ENCODE assay signal across 9 mouse cellular contexts in genomic region chr7:142506501-142506900, GRCm38 (mm10). TPM values are rescaled to one million over a fixed set of nuclear protein-coding genes. Genes with fewer than 3 reads are reported as not detected.
DNase-seq lines count a peak whose midpoint lies in the region; ATAC-seq and TF ChIP-seq lines count a peak whose summit lies in the region.
"Had no signal": no experiment of that assay in that cellular context is flagged by ENCODE, and none has a peak within 500 bp of the region (broad histone marks: within the 10 kb centered on the region; RNA-seq: fewer than 3 reads in every experiment).

No protein-coding gene starts in this region.

- H3K4me2 ChIP-seq in CH12.LX (ENCODE audit: insufficient read depth, low read depth, poor library complexity, severe bottlenecking): no peak overlapping the region
- H3K4me2 ChIP-seq in hindbrain, embryonic 12.5 days (replicated peaks): no peak overlapping the region
- no peak overlapping the region for H3K4me2 ChIP-seq in midbrain, embryonic 11.5 days

- DNase-seq in cerebellum, postnatal 10 days: peak; percentile 46 to 51
- no peak for DNase-seq in cerebellum, postnatal 25 days
- peak; percentile 40 for DNase-seq in CH12.LX (ENCODE audit: extremely low read depth)
- no peak for DNase-seq in midbrain, embryonic 11.5 days (ENCODE audit: low spot score, missing footprints)
- no peak for DNase-seq in ovary, postnatal 10 days (ENCODE audit: low spot score)
- no peak for DNase-seq in Muller cell, postnatal 12 days (ENCODE audit: inconsistent ontology term)
- DNase-seq: layer of hippocampus, postnatal 36 days had no signal

- peak; percentile 56 for ATAC-seq in hindbrain, embryonic 12.5 days (ENCODE audit: low FRiP score)
- peak; percentile 60 for ATAC-seq in midbrain, embryonic 11.5 days (ENCODE audit: low FRiP score)
- ATAC-seq in granulocyte monocyte progenitor cell, adult 5-6 weeks (replicated peaks; ENCODE audit: poor library complexity, severe bottlenecking): no peak

- H3K9ac ChIP-seq in CH12.LX (ENCODE audit: insufficient read depth, low read depth): no peak overlapping the region
- no peak overlapping the region for H3K9ac ChIP-seq in hindbrain, embryonic 12.5 days
- H3K9ac ChIP-seq in midbrain, embryonic 11.5 days (ENCODE audit: low read length): no peak overlapping the region

- no peaks in the 10 kb centered on the region for H3K9me3 ChIP-seq in CH12.LX (replicated peaks; ENCODE audit: low read length)
- H3K9me3 ChIP-seq in hindbrain, embryonic 12.5 days (replicated peaks): no peaks in the 10 kb centered on the region
- H3K9me3 ChIP-seq in midbrain, embryonic 11.5 days (ENCODE audit: control insufficient read depth, low read length): no peaks in the 10 kb centered on the region

- 26% methylated on average over 4 of the region's 4 CpGs for WGBS in hindbrain, embryonic 12.5 days
- 21% methylated on average over 4 of the region's 4 CpGs for WGBS in midbrain, embryonic 11.5 days

- dilution Hi-C loops in CH12.LX (cut with MboI; ENCODE audit: extremely low pct_ligation_motif_present, extremely low pct_unique_long_range_greater_than_20kb, low sequenced_read_pairs): no loop called here

- no peaks in the 10 kb centered on the region for H3K27me3 ChIP-seq in CH12.LX (replicated peaks)
- H3K27me3 ChIP-seq in hindbrain, embryonic 12.5 days: peaks cover 6% of the 10 kb centered on the region
- H3K27me3 ChIP-seq in midbrain, embryonic 11.5 days (ENCODE audit: control insufficient read depth, insufficient read depth, low read length): no peaks in the 10 kb centered on the region

- H3K79me2 ChIP-seq in CH12.LX (replicated peaks; ENCODE audit: control insufficient read depth, extremely low read depth, insufficient read depth, poor library complexity, severe bottlenecking): no peaks in the 10 kb centered on the region

- TF ChIP-seq POLR2A in CH12.LX (IDR thresholded peaks at IDR 0.05; ENCODE audit: low read depth, low read length): no peak

- TF ChIP-seq CTCF in CH12.LX (conservative IDR thresholded peaks at IDR 0.05 in 1 of 2, IDR thresholded peaks at IDR 0.05 in 1 of 2; ENCODE audit: low read depth in 2 of 2, low read length in 2 of 2): no peak

- H3K4me1 ChIP-seq in CH12.LX (ENCODE audit: control insufficient read depth in 1 of 2, insufficient read depth in 2 of 2): peaks cover 19 to 71% of the 10 kb centered on the region in 2 experiments
- peaks cover 34% of the 10 kb centered on the region for H3K4me1 ChIP-seq in hindbrain, embryonic 12.5 days
- peaks cover 27% of the 10 kb centered on the region for H3K4me1 ChIP-seq in midbrain, embryonic 11.5 days (ENCODE audit: control insufficient read depth, insufficient read depth, low read length)

- H3K4me3 ChIP-seq in CH12.LX (replicated peaks in 1 of 3; ENCODE audit: low read depth in 2 of 3, low read length in 2 of 3, poor library complexity in 1 of 3): peak overlapping the region in 1 of 3 experiments; percentile 38
- H3K4me3 ChIP-seq in hindbrain, embryonic 12.5 days: no peak overlapping the region
- no peak overlapping the region for H3K4me3 ChIP-seq in midbrain, embryonic 11.5 days (ENCODE audit: low read depth, low read length)

- peaks cover 0 to 21% of the 10 kb centered on the region in 2 experiments for H3K36me3 ChIP-seq in CH12.LX (replicated peaks in 1 of 2; ENCODE audit: control insufficient read depth in 1 of 2, insufficient read depth in 1 of 2, low read length in 1 of 2)
- H3K36me3 ChIP-seq in hindbrain, embryonic 12.5 days: no peaks in the 10 kb centered on the region
- H3K36me3 ChIP-seq in midbrain, embryonic 11.5 days (ENCODE audit: control insufficient read depth, insufficient read depth, low read length): no peaks in the 10 kb centered on the region

- H3K27ac ChIP-seq in CH12.LX (ENCODE audit: insufficient read depth, low read depth): no peak overlapping the region
- H3K27ac ChIP-seq in hindbrain, embryonic 12.5 days: peak overlapping the region; percentile 49
- no peak overlapping the region for H3K27ac ChIP-seq in midbrain, embryonic 11.5 days (ENCODE audit: low read depth, low read length)

- TF ChIP-seq RAD21 in CH12.LX (IDR thresholded peaks at IDR 0.05; ENCODE audit: low read depth, low read length): no peak

- TF ChIP-seq EP300 in CH12.LX (IDR thresholded peaks at IDR 0.05; ENCODE audit: low read length): no peak

- in situ Hi-C loops in CH12.LX (cut with MboI; ENCODE audit: low pct_ligation_motif_present, low pct_unique_long_range_greater_than_20kb, low sequenced_read_pairs): no loop called here

TF ChIP-seq in CH12.LX, 34 proteins besides CTCF, POLR2A, EP300 and RAD21:
- TF ChIP-seq MAFK (IDR thresholded peaks at IDR 0.05; ENCODE audit: insufficient replicate concordance, low read length) (no peak), BHLHE40 (IDR thresholded peaks at IDR 0.05; ENCODE audit: low read depth, low read length) (no peak), UBTF (IDR thresholded peaks at IDR 0.05; ENCODE audit: low read depth, low read length) (no peak), ZMIZ1 (IDR thresholded peaks at IDR 0.05; ENCODE audit: low read depth, low read length) (no peak), JUND (conservative IDR thresholded peaks at IDR 0.05; ENCODE audit: low read depth, low read length) (no peak), ZNF384 (IDR thresholded peaks at IDR 0.05; ENCODE audit: low read depth, low read length) (no peak), ETS1 (conservative IDR thresholded peaks at IDR 0.05; ENCODE audit: low read depth, low read length) (no peak), MAX (IDR thresholded peaks at IDR 0.05; ENCODE audit: low read length) (no peak; the same call in 1 of the 2 replicates), TCF12 (IDR thresholded peaks at IDR 0.05; ENCODE audit: low read depth, low read length) (no peak)

RNA-seq across cellular contexts. Expression of gene Tnnt3, which starts 7.9 kb away (rescaled TPM):
- total RNA-seq in CH12.LX (2012; rRNA removed): 1.5 and 3.1 TPM in 2 replicates
- total RNA-seq in CH12.LX (2014; rRNA removed): 3.3 and 4.1 TPM in 2 replicates
- 13.3 and 16.9 TPM in 2 replicates for polyA plus RNA-seq in CH12.LX (2012; ENCODE audit: insufficient read length, low read depth)
- polyA plus RNA-seq in hindbrain, embryonic 12.5 days (2016; fragmentation: Nextera tagmentation; extraction: Ambion mirVana): 1.8 and 5.8 TPM in 2 replicates
- 0.77 and 2.0 TPM in 2 replicates for polyA plus RNA-seq in midbrain, embryonic 11.5 days (2014; fragmentation: Nextera tagmentation; extraction: Ambion mirVana)
- total RNA-seq in granulocyte monocyte progenitor cell, adult 5-6 weeks (2014; fragmentation: Nextera tagmentation): not detected in 2 replicates
- not detected in 2 replicates for total RNA-seq in granulocyte monocyte progenitor cell, adult 5-6 weeks (2017)
- total RNA-seq: layer of hippocampus, postnatal 36 days had no signal

RNA-seq across cellular contexts. Expression of gene Mrpl23, which starts 26.0 kb away (rescaled TPM):
- 58.9 and 71.2 TPM in 2 replicates for total RNA-seq in CH12.LX (2012; rRNA removed)
- total RNA-seq in CH12.LX (2014; rRNA removed): 60.7 and 70.8 TPM in 2 replicates
- 7.5 and 8.3 TPM in 2 replicates for polyA plus RNA-seq in CH12.LX (2012; ENCODE audit: insufficient read length, low read depth)
- 8.4 and 13.4 TPM in 2 replicates for polyA plus RNA-seq in hindbrain, embryonic 12.5 days (2016; fragmentation: Nextera tagmentation; extraction: Ambion mirVana)
- polyA plus RNA-seq in midbrain, embryonic 11.5 days (2014; fragmentation: Nextera tagmentation; extraction: Ambion mirVana): 13.9 and 16.6 TPM in 2 replicates
- total RNA-seq in granulocyte monocyte progenitor cell, adult 5-6 weeks (2014; fragmentation: Nextera tagmentation): 20.4 and 53.9 TPM in 2 replicates
- total RNA-seq in granulocyte monocyte progenitor cell, adult 5-6 weeks (2017): 0.31 and 39.0 TPM in 2 replicates

RNA-seq across cellular contexts. Expression of gene Lsp1, which starts 45.9 kb away (rescaled TPM):
- 314 and 364 TPM in 2 replicates for total RNA-seq in CH12.LX (2012; rRNA removed)
- total RNA-seq in CH12.LX (2014; rRNA removed): 367 and 377 TPM in 2 replicates
- 715 and 732 TPM in 2 replicates for polyA plus RNA-seq in CH12.LX (2012; ENCODE audit: insufficient read length, low read depth)
- polyA plus RNA-seq in hindbrain, embryonic 12.5 days (2016; fragmentation: Nextera tagmentation; extraction: Ambion mirVana): 9.6 and 14.4 TPM in 2 replicates
- polyA plus RNA-seq in midbrain, embryonic 11.5 days (2014; fragmentation: Nextera tagmentation; extraction: Ambion mirVana): 11.1 and 13.1 TPM in 2 replicates
- 41.4 and 58.5 TPM in 2 replicates for total RNA-seq in granulocyte monocyte progenitor cell, adult 5-6 weeks (2014; fragmentation: Nextera tagmentation)
- total RNA-seq in granulocyte monocyte progenitor cell, adult 5-6 weeks (2017): 50.3 and 51.9 TPM in 2 replicates

Comparison
In these comparisons a context has a peak if more than half of its experiments do, and no peak if none do; other contexts are left out.
1. DNase-seq: peak in cerebellum, postnatal 10 days (2 of 2) and CH12.LX (single experiment); none in cerebellum, postnatal 25 days (0 of 2), midbrain, embryonic 11.5 days (single experiment), ovary, postnatal 10 days (single experiment) and Muller cell, postnatal 12 days (single experiment).
2. RNA of gene Lsp1, which starts 45.9 kb away (polyA plus RNA-seq): 715 to 732 TPM in CH12.LX; 11.1 to 13.1 TPM in midbrain, embryonic 11.5 days and 9.6 to 14.4 TPM in hindbrain, embryonic 12.5 days; every median in the first group is over 10 times any median in the second.